Mouse (Mus musculus) erythroblast, embryonic 14.5 days (primary cell): ENCODE results near the gene Rhbdf1.

ENCODE experiments used
- GATA1 ChIP-seq: IDR thresholded peaks from 2 replicates; pipeline ENCODE4 v1.6.1; 2012; ENCODE audit warnings: low read length, inconsistent platforms, mixed read lengths
- TAL1 ChIP-seq: IDR thresholded peaks from 3 replicates; pipeline ENCODE4 v1.6.1; 2012; ENCODE audit warnings: low read length, inconsistent platforms, mixed read lengths

DNA sequence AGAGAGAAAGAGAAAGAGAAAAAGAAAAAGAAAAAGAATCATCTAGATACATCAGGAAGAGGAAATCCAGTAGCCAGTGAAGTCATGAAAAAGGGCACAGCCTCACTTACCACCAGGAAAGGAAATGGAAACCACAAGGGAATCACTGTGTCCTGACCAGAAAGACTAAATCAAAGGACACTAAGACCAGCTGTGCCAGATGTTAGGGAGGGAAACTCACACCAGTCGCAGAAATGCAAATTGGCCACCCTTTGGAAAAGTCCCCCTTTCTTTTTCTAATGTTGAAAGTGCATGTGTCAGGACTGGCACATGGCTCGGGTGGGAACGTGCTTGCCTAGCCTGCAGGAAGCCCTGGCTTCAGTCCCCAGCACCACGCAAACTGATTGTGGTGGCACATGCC, 49.1 kb upstream of the Rhbdf1 start:
- no peak for TF ChIP-seq TAL1
- TF ChIP-seq GATA1, result no peak
